Mouse (Mus musculus) intestine, embryonic 15.5 days (tissue): ENCODE results near the gene Tmc3. TPM values are rescaled to one million over a fixed set of nuclear protein-coding genes. Genes with fewer than 3 reads are reported as not detected.
A peak's percentile ranks its signal among the peaks of the same experiment; 100 is the strongest.

ENCODE experiments used
- ATAC-seq: fragments of 200-750 bp; cut with Nextera tagmentation; 2 replicates; pipeline ENCODE4 v1.8.0; 2017; ENCODE audit warnings: moderate TSS enrichment, moderate library complexity
- H3K27ac ChIP-seq: fragments of 300-500 bp; sonication (generic); 2 replicates; pipeline ENCODE4 v1.5.1; 2015; ENCODE audit warnings: mild to moderate bottlenecking, inconsistent platforms
- H3K27me3 ChIP-seq: fragments of 300-500 bp; sonication (generic); replicated peaks from 2 replicates; pipeline ENCODE4 v1.6.1; 2015; ENCODE audit warnings: inconsistent platforms
- H3K36me3 ChIP-seq: fragments of 300-500 bp; sonication (generic); 2 replicates; pipeline ENCODE4 v1.6.1; 2015; ENCODE audit warnings: inconsistent platforms
- H3K4me1 ChIP-seq: fragments of 300-500 bp; sonication (generic); replicated peaks from 2 replicates; pipeline ENCODE4 v1.6.1; 2015; ENCODE audit warnings: inconsistent platforms
- H3K4me2 ChIP-seq: fragments of 300-500 bp; sonication (generic); replicated peaks from 2 replicates; pipeline ENCODE4 v1.6.1; 2015; ENCODE audit warnings: mild to moderate bottlenecking, inconsistent platforms
- H3K4me3 ChIP-seq: fragments of 300-500 bp; sonication (generic); replicated peaks from 2 replicates; pipeline ENCODE4 v1.5.1; 2015; ENCODE audit warnings: inconsistent platforms
- H3K9ac ChIP-seq: fragments of 300-500 bp; sonication (generic); 2 replicates; pipeline ENCODE4 v1.6.1; 2015; ENCODE audit warnings: inconsistent platforms
- H3K9me3 ChIP-seq: fragments of 300-500 bp; sonication (generic); 2 replicates; pipeline ENCODE4 v1.6.1; 2016; ENCODE audit warnings: inconsistent platforms
- WGBS: fragments of 180-500 bp; shearing (Covaris S2); methylation state at CpG from one replicate; pipeline ENCODE4 v1.1.7; 2015; 5-methylcytosine and 5-hydroxymethylcytosine counted together
- polyA plus RNA-seq: library from polyadenylated mRNA; unstranded; fragments of >200 nt; fragmentation: Nextera tagmentation; extraction: Ambion mirVana; gene quantifications from 2 replicates; pipeline ENCODE4 v1.2.1, GENCODE M21; 2015

Gene Tmc3
- polyA plus RNA-seq, result 0.90 and 1.1 TPM in 2 replicates

DNA sequence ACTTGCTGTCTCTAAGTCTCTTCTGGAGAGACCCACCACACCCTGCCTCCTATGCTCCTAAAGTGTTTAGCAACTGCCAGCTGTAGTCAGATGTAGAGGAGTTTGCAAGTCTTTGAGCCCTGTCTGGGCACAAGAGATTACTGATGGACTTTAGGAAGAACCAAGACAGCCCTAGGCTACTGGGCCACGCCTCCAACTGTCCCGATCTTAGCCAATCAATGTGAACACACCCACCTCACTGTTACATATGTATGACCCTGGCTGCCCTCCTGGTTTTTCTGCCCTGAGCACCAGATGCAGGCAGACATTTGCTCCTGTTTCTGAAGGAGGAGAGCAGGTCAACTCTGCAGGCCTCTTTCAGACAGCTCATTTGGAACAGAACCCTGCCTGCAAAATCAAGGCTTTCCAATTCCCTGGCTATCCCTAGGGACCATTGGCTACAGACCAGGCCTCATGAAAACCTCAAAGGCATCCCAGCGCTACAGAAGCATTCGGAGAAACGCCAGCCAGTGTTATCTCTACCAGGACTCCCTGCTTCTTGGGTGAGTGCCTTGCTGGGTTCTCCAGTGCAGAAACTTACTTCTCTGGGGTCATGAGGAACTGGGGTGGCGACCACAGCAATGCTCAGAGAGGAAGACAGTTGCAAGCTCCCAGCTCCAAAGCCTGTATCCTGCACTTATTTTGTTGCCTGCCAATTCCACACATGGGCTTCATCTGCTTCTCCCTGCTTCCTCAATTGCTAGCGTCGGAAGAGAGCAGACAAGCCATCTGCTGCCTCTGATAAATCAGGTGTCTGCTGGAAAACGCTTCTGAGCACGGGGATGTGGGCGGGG, at the start of gene Tmc3:
Gene Tmc3 (plus strand): TSS at position 289 of the 833 bp plus-strand sequence.
- H3K27ac ChIP-seq, result no peak within 1 kb of the TSS
- H3K4me2 ChIP-seq, result no peak within 1 kb of the TSS
- 33% methylated on average over 11 of the region's 11 CpGs for WGBS
- H3K4me3 ChIP-seq, result no peak within 1 kb of the TSS
- H3K27me3 ChIP-seq, result no peaks in the 10 kb centered on the region
- H3K36me3 ChIP-seq, result no peaks in the 10 kb centered on the region
- H3K9me3 ChIP-seq, result no peaks in the 10 kb centered on the region
- peak; percentile 87 for ATAC-seq
- no peak within 1 kb of the TSS for H3K9ac ChIP-seq
- H3K4me1 ChIP-seq, result peaks cover 5% of the 10 kb centered on the region; the same call in 1 of the 2 replicates

DNA sequence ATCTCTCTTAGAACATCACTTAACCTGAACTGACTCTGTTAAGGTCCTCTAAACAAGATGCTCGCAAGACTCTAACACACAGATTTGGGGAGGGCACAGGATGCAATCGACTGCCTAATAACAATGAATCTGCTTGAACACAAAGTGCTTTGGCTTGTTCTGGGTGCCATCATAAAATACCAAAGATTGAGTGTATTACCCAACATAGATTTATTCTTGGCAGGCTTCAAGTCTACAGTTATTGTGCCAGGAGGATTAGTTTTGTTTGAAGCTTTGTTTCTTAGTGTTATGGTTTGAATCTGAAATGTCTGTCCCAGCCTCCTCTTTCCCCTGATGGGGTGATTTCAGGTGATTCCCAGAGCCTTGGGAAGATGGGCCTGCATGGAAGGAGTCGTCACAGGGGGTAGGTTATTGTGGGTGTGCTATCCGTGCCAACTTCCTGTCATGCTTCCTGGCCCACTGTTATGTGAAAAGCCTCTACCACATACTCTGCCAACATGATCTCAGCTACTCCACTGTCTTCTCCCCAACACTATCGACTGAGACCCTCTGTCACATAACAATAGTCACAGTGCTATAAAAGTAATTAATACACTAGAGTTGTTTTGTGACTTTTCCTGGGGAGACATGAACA, 43.1 kb upstream of the Tmc3 start:
- Histone ChIP-seq H3K9me3 (no peaks in the 10 kb centered on the region), H3K4me1 (no peaks in the 10 kb centered on the region), H3K4me2 (no peak overlapping the region), H3K36me3 (no peaks in the 10 kb centered on the region), H3K27ac (no peak overlapping the region), H3K27me3 (no peaks in the 10 kb centered on the region), H3K9ac (no peak overlapping the region), H3K4me3 (no peak overlapping the region)
- no peak for ATAC-seq
- 80% methylated on average over 5 of the region's 5 CpGs for WGBS

GRCm38 (mm10) chr7:83548686-83549352, 35.9 kb upstream of the Tmc3 start:
- WGBS, result 66% methylated on average over 7 of the region's 7 CpGs
- ATAC-seq, result no peak

DNA sequence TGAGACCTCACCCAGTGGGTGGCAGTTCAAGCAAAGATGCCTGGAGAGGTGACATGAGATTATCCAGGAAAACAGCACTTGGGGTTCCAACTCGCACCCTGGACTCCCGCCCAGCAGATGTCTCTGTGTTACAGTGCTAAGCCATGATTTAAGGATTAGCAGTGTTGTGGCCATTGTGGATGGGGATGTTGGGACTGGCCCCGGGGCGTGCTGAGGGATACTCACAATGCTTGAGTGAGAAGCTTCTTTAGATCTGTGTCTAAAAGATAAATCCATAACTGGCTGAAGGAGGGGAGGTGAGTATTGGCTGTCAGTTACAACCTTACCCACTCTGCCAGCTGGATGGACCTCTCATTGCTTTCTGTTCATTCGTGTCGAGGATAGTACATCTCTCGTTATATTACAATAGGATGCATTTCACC, 35.4 kb upstream of the Tmc3 start:
- no peaks in the 10 kb centered on the region for H3K9me3 ChIP-seq
- no peaks in the 10 kb centered on the region for H3K36me3 ChIP-seq
- H3K4me2 ChIP-seq, result no peak overlapping the region
- H3K4me3 ChIP-seq, result no peak overlapping the region
- no peaks in the 10 kb centered on the region for H3K27me3 ChIP-seq
- no peak overlapping the region for H3K27ac ChIP-seq
- 0 out of 2 replicates have a peak, but pooled peaks cover 3% of the 10 kb centered on the region for H3K4me1 ChIP-seq
- 74% methylated on average over 7 of the region's 7 CpGs for WGBS
- H3K9ac ChIP-seq, result no peak overlapping the region
- ATAC-seq, result no peak

More at GRCm38 (mm10) chr7:83548686-83549352, 35.9 kb upstream of the Tmc3 start:
- Histone ChIP-seq H3K4me3 (no peak overlapping the region), H3K27me3 (no peaks in the 10 kb centered on the region), H3K4me2 (no peak overlapping the region), H3K9ac (no peak overlapping the region), H3K27ac (no peak overlapping the region), H3K9me3 (no peaks in the 10 kb centered on the region), H3K36me3 (no peaks in the 10 kb centered on the region), H3K4me1 (0 out of 2 replicates have a peak, but pooled peaks cover 3% of the 10 kb centered on the region)

GRCm38 (mm10) chr7:83549951-83550407, 34.7 kb upstream of the Tmc3 start:
- Histone ChIP-seq H3K4me1 (0 out of 2 replicates have a peak, but pooled peaks cover 3% of the 10 kb centered on the region), H3K9me3 (no peaks in the 10 kb centered on the region), H3K4me2 (0 out of 2 replicates have a peak overlapping the region, but pooled peaks have one; percentile 4), H3K4me3 (no peak overlapping the region), H3K36me3 (no peaks in the 10 kb centered on the region), H3K27me3 (no peaks in the 10 kb centered on the region), H3K9ac (no peak overlapping the region), H3K27ac (no peak overlapping the region)
- WGBS, result 38% methylated on average over 5 of the region's 5 CpGs
- ATAC-seq, result no peak

DNA sequence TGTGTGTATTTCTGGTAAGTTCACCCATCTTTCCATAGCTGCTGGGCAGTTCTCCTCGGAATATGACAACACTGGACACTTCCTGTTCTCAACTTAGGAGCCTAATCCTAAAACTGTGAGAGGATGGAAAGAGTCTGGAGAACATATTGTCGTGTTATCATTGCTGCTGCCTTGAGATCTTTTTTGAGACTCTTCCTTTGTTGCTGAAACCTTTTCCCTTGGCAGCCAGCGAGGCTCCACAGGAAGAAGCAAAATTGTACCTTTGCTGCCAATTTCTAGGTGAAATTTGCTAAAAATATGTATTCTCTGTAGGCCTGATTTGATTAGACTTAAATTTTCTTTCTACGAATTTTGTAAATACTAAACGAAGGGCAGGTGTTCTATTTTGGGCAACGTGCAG, 30.2 kb upstream of the Tmc3 start:
- H3K36me3 ChIP-seq, result no peaks in the 10 kb centered on the region
- H3K4me3 ChIP-seq, result no peak overlapping the region
- 81% methylated on average over 6 of the region's 6 CpGs for WGBS
- no peak overlapping the region for H3K27ac ChIP-seq
- no peaks in the 10 kb centered on the region for H3K27me3 ChIP-seq
- ATAC-seq, result no peak
- H3K9me3 ChIP-seq, result no peaks in the 10 kb centered on the region
- H3K4me1 ChIP-seq, result 0 out of 2 replicates have a peak, but pooled peaks cover 3% of the 10 kb centered on the region
- H3K4me2 ChIP-seq, result no peak overlapping the region
- H3K9ac ChIP-seq, result no peak overlapping the region

DNA sequence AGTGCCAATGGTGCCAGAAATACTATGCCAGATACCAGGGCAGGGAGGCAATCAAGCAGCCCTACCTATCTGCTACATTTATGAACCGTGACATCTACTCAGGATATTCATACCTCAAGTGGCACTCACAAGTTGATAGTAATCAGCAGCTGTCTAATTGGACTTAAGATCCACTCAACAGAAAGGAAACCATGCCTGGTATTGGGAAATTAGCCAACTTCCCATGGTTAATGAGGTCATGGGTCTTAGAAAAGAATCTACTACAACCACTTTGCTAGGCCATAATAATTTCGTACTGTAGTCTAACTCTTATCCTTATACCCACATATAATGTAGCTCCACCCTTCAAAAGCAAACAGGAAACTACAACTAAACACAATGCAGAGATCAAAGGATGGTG, 28.2 kb upstream of the Tmc3 start:
- no peak overlapping the region for H3K4me2 ChIP-seq
- ATAC-seq, result no peak
- H3K4me1 ChIP-seq, result no peaks in the 10 kb centered on the region
- H3K27me3 ChIP-seq, result no peaks in the 10 kb centered on the region
- no peak overlapping the region for H3K4me3 ChIP-seq
- H3K36me3 ChIP-seq, result no peaks in the 10 kb centered on the region
- H3K9ac ChIP-seq, result no peak overlapping the region
- WGBS, result 68% methylated on average over 2 of the region's 2 CpGs
- no peaks in the 10 kb centered on the region for H3K9me3 ChIP-seq
- H3K27ac ChIP-seq, result no peak overlapping the region

DNA sequence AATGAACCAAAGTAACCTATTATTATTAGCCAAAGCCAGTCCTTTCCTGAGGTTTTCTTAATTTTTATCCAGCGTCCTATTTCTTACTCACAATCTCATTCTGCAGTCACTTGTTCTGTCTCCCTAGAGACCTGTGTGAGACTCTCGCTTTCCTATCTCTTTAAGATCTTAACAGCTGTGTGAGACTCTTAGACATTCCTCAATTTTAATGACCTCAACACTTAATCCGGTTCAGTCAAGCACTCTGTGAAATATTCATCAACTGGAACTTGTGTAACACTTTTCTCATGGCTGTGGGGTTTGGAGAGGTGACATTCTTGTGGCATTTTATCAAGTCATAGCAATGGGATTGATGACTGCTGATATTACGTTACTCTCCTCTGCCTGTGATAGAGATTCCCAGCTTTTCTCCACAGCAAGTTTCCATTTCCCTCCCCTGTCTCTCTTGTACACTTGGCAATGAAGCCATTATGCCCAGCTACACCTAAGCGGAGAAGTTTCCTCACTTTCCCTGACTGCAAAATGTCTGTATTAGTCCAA, 25.9 kb upstream of the Tmc3 start:
- no peak overlapping the region for H3K4me3 ChIP-seq
- no peak for ATAC-seq
- H3K36me3 ChIP-seq, result no peaks in the 10 kb centered on the region
- no peak overlapping the region for H3K4me2 ChIP-seq
- 68% methylated on average over 5 of the region's 5 CpGs for WGBS
- no peaks in the 10 kb centered on the region for H3K9me3 ChIP-seq
- H3K4me1 ChIP-seq, result no peaks in the 10 kb centered on the region
- H3K27ac ChIP-seq, result no peak overlapping the region
- no peaks in the 10 kb centered on the region for H3K27me3 ChIP-seq
- no peak overlapping the region for H3K9ac ChIP-seq

DNA sequence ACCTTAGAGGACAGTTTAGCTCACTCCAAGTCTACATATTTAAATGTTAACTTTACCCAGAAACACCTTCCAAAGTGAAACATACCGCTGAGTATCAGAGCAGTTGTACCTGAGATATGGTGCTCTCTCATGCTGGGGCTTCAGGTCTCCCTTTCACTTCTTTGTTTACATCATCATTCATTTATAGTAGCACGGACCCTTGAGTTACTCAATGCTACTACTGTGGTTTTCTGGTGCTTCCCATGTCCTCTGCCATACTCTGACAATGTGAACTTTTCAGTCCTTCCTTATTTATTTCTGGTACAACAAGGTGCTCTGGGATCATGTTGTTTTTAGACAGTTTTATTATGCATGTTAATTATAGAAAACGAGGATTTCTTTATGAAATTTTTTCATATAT, 25.2 kb upstream of the Tmc3 start:
- Histone ChIP-seq H3K4me3 (no peak overlapping the region), H3K4me2 (no peak overlapping the region), H3K27me3 (no peaks in the 10 kb centered on the region), H3K36me3 (no peaks in the 10 kb centered on the region), H3K4me1 (no peaks in the 10 kb centered on the region), H3K9ac (no peak overlapping the region), H3K27ac (no peak overlapping the region), H3K9me3 (no peaks in the 10 kb centered on the region)
- 72% methylated on average over 3 of the region's 3 CpGs for WGBS
- no peak for ATAC-seq

- no peaks in the 10 kb centered on the region for H3K9me3 ChIP-seq
- H3K4me3 ChIP-seq, result no peak overlapping the region
- ATAC-seq, result no peak
- H3K27ac ChIP-seq, result no peak overlapping the region
- WGBS, result 43% methylated on average over 3 of the region's 3 CpGs
- no peaks in the 10 kb centered on the region for H3K36me3 ChIP-seq
- H3K4me2 ChIP-seq, result no peak overlapping the region
- H3K4me1 ChIP-seq, result no peaks in the 10 kb centered on the region
- no peak overlapping the region for H3K9ac ChIP-seq
- no peaks in the 10 kb centered on the region for H3K27me3 ChIP-seq
Observed at GRCm38 (mm10) chr7:83561849-83562248, 22.9 kb upstream of the Tmc3 start.

DNA sequence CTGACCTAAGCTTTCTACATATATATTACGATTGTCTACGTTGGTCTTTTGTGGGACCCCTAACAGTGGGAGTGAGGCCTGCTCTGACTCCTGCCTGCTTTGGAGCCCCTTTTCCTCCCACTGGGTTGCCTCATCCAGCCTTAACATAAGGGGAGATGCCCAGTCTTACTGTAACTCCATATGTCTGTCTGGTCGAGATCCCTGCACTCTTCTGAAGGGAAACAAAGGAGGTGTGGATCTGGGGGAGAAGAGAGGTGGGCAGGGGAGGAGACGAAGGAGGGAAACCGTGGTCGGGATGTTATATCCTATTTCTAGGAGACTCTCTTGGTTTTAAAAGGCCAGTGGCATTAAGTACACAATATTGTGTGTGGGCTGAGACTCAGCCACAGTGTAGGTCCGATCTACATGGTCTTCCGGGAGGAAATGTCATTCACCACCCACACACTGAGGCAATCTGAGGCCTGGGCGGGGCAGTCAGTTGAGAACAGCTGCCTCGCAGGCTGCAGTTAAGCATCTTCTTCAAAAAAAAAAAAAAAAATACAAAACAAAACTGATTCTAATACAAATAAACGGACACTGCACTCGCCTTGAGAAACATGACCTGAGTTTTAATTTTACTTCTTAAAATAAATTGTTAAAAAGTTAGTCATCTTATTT, 20.0 kb upstream of the Tmc3 start:
- Histone ChIP-seq H3K27ac (no peak overlapping the region), H3K36me3 (no peaks in the 10 kb centered on the region), H3K4me3 (no peak overlapping the region), H3K9ac (no peak overlapping the region), H3K4me1 (no peaks in the 10 kb centered on the region), H3K27me3 (no peaks in the 10 kb centered on the region), H3K4me2 (no peak overlapping the region), H3K9me3 (no peaks in the 10 kb centered on the region)
- ATAC-seq, result 0 out of 2 replicates have a peak, but pooled peaks have one; percentile 37
- WGBS, result 58% methylated on average over 12 of the region's 12 CpGs
